ENCODE assay signal across 14 mouse cellular contexts in the genomic region with DNA sequence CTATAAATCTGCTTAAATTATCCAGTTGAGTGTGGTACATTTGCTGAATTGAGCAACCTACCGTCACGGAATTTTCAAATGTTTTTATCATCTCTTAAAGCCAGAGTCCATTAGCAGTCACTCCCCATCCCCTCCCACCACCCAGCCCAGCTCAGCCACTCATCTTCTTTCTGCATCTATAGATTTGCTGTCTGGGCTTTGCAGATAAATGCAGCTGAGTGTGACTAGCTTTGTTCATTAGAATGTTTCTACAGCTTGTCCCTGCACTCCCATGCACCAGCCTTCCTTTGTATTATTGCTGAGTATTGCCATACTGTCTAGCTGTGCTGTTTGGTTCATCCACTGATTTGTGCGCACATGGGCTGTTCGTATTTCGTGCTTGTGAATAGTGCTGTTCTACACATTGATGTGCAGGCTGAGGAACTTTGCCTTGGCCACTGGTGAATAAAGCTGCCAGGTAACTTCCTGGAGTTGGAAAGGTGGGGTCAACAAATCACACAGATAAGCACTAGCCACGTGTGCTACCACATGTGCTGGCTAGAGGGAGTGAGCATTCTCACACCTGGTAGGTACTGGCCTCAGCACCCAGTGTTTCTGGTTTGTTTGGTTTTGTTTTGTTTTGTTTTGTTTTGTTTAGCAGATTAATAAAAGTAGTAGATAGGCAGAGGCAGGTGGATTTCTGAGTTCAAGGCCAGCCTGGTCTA. TPM values are rescaled to one million over a fixed set of nuclear protein-coding genes. Genes with fewer than 3 reads are reported as not detected.
DNase-seq lines count a peak whose midpoint lies in the region; ATAC-seq and TF ChIP-seq lines count a peak whose summit lies in the region.
"Had no signal": no experiment of that assay in that cellular context is flagged by ENCODE, and none has a peak within 500 bp of the region (broad histone marks: within the 10 kb centered on the region; RNA-seq: fewer than 3 reads in every experiment).

No protein-coding gene starts in this region.

- H3K4me2 ChIP-seq in hindbrain, embryonic 13.5 days: no peak overlapping the region
- H3K4me2 ChIP-seq in hindbrain, embryonic 11.5 days (replicated peaks; ENCODE audit: low read depth, low read length): no peak overlapping the region
- no peak overlapping the region for H3K4me2 ChIP-seq in neural tube, embryonic 13.5 days

- peak overlapping the region; percentile 52 for H3K27ac ChIP-seq in hindbrain, embryonic 13.5 days
- no peak overlapping the region for H3K27ac ChIP-seq in hindbrain, embryonic 11.5 days (ENCODE audit: low read depth, low read length)
- no peak overlapping the region for H3K27ac ChIP-seq in liver, adult 2 months (replicated peaks; ENCODE audit: insufficient read depth, low read depth, low read length)
- peak overlapping the region; percentile 67 for H3K27ac ChIP-seq in neural tube, embryonic 13.5 days (replicated peaks)

- no peaks in the 10 kb centered on the region for H3K27me3 ChIP-seq in hindbrain, embryonic 13.5 days
- H3K27me3 ChIP-seq in hindbrain, embryonic 11.5 days (ENCODE audit: control insufficient read depth, insufficient read depth, low read length): no peaks in the 10 kb centered on the region
- H3K27me3 ChIP-seq in liver, adult 2 months (ENCODE audit: control insufficient read depth, insufficient read depth, low read length): no peaks in the 10 kb centered on the region
- H3K27me3 ChIP-seq in neural tube, embryonic 13.5 days: no peaks in the 10 kb centered on the region
- H3K27me3 ChIP-seq: Patski had no signal

- DNase-seq in hindbrain, embryonic 11.5 days (ENCODE audit: low spot score): no peak
- peak; percentile 55 for DNase-seq in c-Kit-negative CD71-positive TER-119-positive erythroid progenitor cells, embryonic 14.5 days (ENCODE audit: low read depth, low spot score)
- DNase-seq in liver, adult 2 months (ENCODE audit: extremely low read depth, low read depth, low spot score): peak; percentile 32
- DNase-seq in urinary bladder, adult 2 months (ENCODE audit: low spot score): no peak
- no peak for DNase-seq in lung, postnatal 14 days
- DNase-seq in cerebellum, adult 9-11 months: no peak
- DNase-seq: B cell, adult 2 months; heart, adult 11 months; lung, postnatal 36 days had no signal

- ATAC-seq in hindbrain, embryonic 13.5 days (ENCODE audit: low FRiP score): no peak
- ATAC-seq in hindbrain, embryonic 11.5 days (ENCODE audit: low FRiP score): no peak
- peak; percentile 57 for ATAC-seq in neural tube, embryonic 13.5 days (ENCODE audit: low read depth)
- ATAC-seq: forebrain, embryonic 16.5 days; inflammation-experienced regulatory T-cells, adult 6 months; Patski had no signal

- 72% methylated on average over 6 of the region's 6 CpGs for WGBS in hindbrain, embryonic 13.5 days
- 85% methylated on average over 6 of the region's 6 CpGs for WGBS in hindbrain, embryonic 11.5 days
- WGBS in liver, adult 2 months: 57% methylated on average over 6 of the region's 6 CpGs
- 66% methylated on average over 6 of the region's 6 CpGs for WGBS in neural tube, embryonic 13.5 days

- peaks cover 16% of the 10 kb centered on the region; the same call in 1 of the 2 replicates for H3K79me2 ChIP-seq in liver, adult 2 months (ENCODE audit: control insufficient read depth, insufficient read depth, low read length)

- TF ChIP-seq POLR2A in liver, adult 2 months (IDR thresholded peaks at IDR 0.05; ENCODE audit: extremely low read depth, insufficient read depth, low read length): no peak

- no peak for TF ChIP-seq CTCF in liver, adult 2 months (IDR thresholded peaks at IDR 0.05; ENCODE audit: low read depth, low read length)

- H3K9ac ChIP-seq in hindbrain, embryonic 13.5 days: 0 out of 2 replicates have a peak overlapping the region, but pooled peaks have one; percentile 19
- no peak overlapping the region for H3K9ac ChIP-seq in hindbrain, embryonic 11.5 days (ENCODE audit: low read depth, low read length)
- no peak overlapping the region for H3K9ac ChIP-seq in liver, adult 2 months (ENCODE audit: low read depth, low read length)
- H3K9ac ChIP-seq in neural tube, embryonic 13.5 days: no peak overlapping the region

- H3K4me3 ChIP-seq in hindbrain, embryonic 13.5 days: no peak overlapping the region
- no peak overlapping the region for H3K4me3 ChIP-seq in hindbrain, embryonic 11.5 days (ENCODE audit: low read depth, low read length)
- H3K4me3 ChIP-seq in liver, adult 2 months (ENCODE audit: insufficient read depth, low read depth, low read length): no peak overlapping the region
- H3K4me3 ChIP-seq in neural tube, embryonic 13.5 days: no peak overlapping the region

- H3K9me3 ChIP-seq in hindbrain, embryonic 13.5 days: no peaks in the 10 kb centered on the region
- H3K9me3 ChIP-seq in hindbrain, embryonic 11.5 days (ENCODE audit: control insufficient read depth, low read length): no peaks in the 10 kb centered on the region
- no peaks in the 10 kb centered on the region for H3K9me3 ChIP-seq in neural tube, embryonic 13.5 days

- peaks cover 17% of the 10 kb centered on the region for H3K36me3 ChIP-seq in hindbrain, embryonic 13.5 days
- 0 out of 2 replicates have a peak, but pooled peaks cover under 1% of the 10 kb centered on the region for H3K36me3 ChIP-seq in hindbrain, embryonic 11.5 days (ENCODE audit: control insufficient read depth, insufficient read depth, low read length)
- H3K36me3 ChIP-seq in liver, adult 2 months (ENCODE audit: control insufficient read depth, insufficient read depth, low read length): peaks cover 2% of the 10 kb centered on the region; the same call in 1 of the 2 replicates
- peaks cover 21% of the 10 kb centered on the region for H3K36me3 ChIP-seq in neural tube, embryonic 13.5 days

- H3K4me1 ChIP-seq in hindbrain, embryonic 13.5 days (replicated peaks): peaks cover 38% of the 10 kb centered on the region
- no peaks in the 10 kb centered on the region; the same call in 1 of the 2 replicates for H3K4me1 ChIP-seq in hindbrain, embryonic 11.5 days (replicated peaks; ENCODE audit: control insufficient read depth, insufficient read depth, low read length)
- peaks cover 22% of the 10 kb centered on the region for H3K4me1 ChIP-seq in liver, adult 2 months (ENCODE audit: control insufficient read depth, insufficient read depth, low read length)
- H3K4me1 ChIP-seq in neural tube, embryonic 13.5 days (replicated peaks): peaks cover 31% of the 10 kb centered on the region

RNA-seq across cellular contexts. Expression of a gene that starts 23.4 kb away (rescaled TPM):
- 44.4 and 44.5 TPM in 2 replicates for polyA plus RNA-seq in hindbrain, embryonic 13.5 days (2015; fragmentation: Nextera tagmentation; extraction: Ambion mirVana)
- polyA plus RNA-seq in hindbrain, embryonic 11.5 days (2014; fragmentation: Nextera tagmentation; extraction: Ambion mirVana): 43.3 and 52.0 TPM in 2 replicates
- 43.9 and 46.5 TPM in 2 replicates for total RNA-seq in liver, adult 2 months (2014; rRNA removed)
- 35.9 and 39.2 TPM in 2 replicates for polyA plus RNA-seq in liver, adult 2 months (2012; rRNA removed)
- 43.3 and 48.3 TPM in 2 replicates for polyA plus RNA-seq in neural tube, embryonic 13.5 days (2015; fragmentation: Nextera tagmentation; extraction: Ambion mirVana)
- 41.4 and 43.4 TPM in 2 replicates for polyA plus RNA-seq in urinary bladder, adult 2 months (2012; rRNA removed)

RNA-seq across cellular contexts. Expression of a gene that starts 41.4 kb away (rescaled TPM):
- polyA plus RNA-seq in hindbrain, embryonic 13.5 days (2015; fragmentation: Nextera tagmentation; extraction: Ambion mirVana): 77.3 and 77.9 TPM in 2 replicates
- polyA plus RNA-seq in hindbrain, embryonic 11.5 days (2014; fragmentation: Nextera tagmentation; extraction: Ambion mirVana): 24.1 and 24.7 TPM in 2 replicates
- total RNA-seq in liver, adult 2 months (2014; rRNA removed): not detected in 2 replicates
- polyA plus RNA-seq in liver, adult 2 months (2012; rRNA removed): 0.02 and 0.04 TPM in 2 replicates
- polyA plus RNA-seq in neural tube, embryonic 13.5 days (2015; fragmentation: Nextera tagmentation; extraction: Ambion mirVana): 79.8 and 82.1 TPM in 2 replicates
- 0.26 and 0.68 TPM in 2 replicates for polyA plus RNA-seq in urinary bladder, adult 2 months (2012; rRNA removed)

RNA-seq across cellular contexts. Expression of a gene that starts 42.3 kb away (rescaled TPM):
- 34.1 and 34.8 TPM in 2 replicates for polyA plus RNA-seq in hindbrain, embryonic 13.5 days (2015; fragmentation: Nextera tagmentation; extraction: Ambion mirVana)
- 5.0 TPM in 2 replicates for polyA plus RNA-seq in hindbrain, embryonic 11.5 days (2014; fragmentation: Nextera tagmentation; extraction: Ambion mirVana)
- total RNA-seq in liver, adult 2 months (2014; rRNA removed): 9.8 and 37.1 TPM in 2 replicates
- 13.1 and 27.6 TPM in 2 replicates for polyA plus RNA-seq in liver, adult 2 months (2012; rRNA removed)
- polyA plus RNA-seq in neural tube, embryonic 13.5 days (2015; fragmentation: Nextera tagmentation; extraction: Ambion mirVana): 39.3 and 52.9 TPM in 2 replicates
- 0.18 and 0.31 TPM in 2 replicates for polyA plus RNA-seq in urinary bladder, adult 2 months (2012; rRNA removed)
- polyA plus RNA-seq: inflammation-experienced regulatory T-cells, adult 6 months; Patski had no signal

Comparison
In these comparisons a context has a peak if more than half of its experiments do, and no peak if none do; other contexts are left out.
1. H3K27ac ChIP-seq: peak in hindbrain, embryonic 13.5 days (single experiment) and neural tube, embryonic 13.5 days (single experiment); none in hindbrain, embryonic 11.5 days (single experiment) and liver, adult 2 months (single experiment).
2. DNase-seq: peak in c-Kit-negative CD71-positive TER-119-positive erythroid progenitor cells, embryonic 14.5 days (single experiment) and liver, adult 2 months (single experiment); none in hindbrain, embryonic 11.5 days (single experiment), urinary bladder, adult 2 months (single experiment), lung, postnatal 14 days (single experiment) and cerebellum, adult 9-11 months (single experiment).
3. RNA of a gene that starts 41.4 kb away (polyA plus RNA-seq): 79.8 to 82.1 TPM in neural tube, embryonic 13.5 days, 77.3 to 77.9 TPM in hindbrain, embryonic 13.5 days and 24.1 to 24.7 TPM in hindbrain, embryonic 11.5 days; 0.26 to 0.68 TPM in urinary bladder, adult 2 months and 0.02 to 0.04 TPM in liver, adult 2 months; every median in the first group is over 10 times any median in the second.